Mouse (Mus musculus): ENCODE measurements around the gene 1700025G04Rik. TPM values are rescaled to one million over a fixed set of nuclear protein-coding genes. Genes with fewer than 3 reads are reported as not detected.
"Not testable (repeated sequence)": the region's sequence is repeated elsewhere in the genome, so short reads cannot be mapped to it uniquely, and the experiment has no call there.

The 1700025G04Rik gene
- polyA plus RNA-seq, 1 experiment from 2014 or later = 24.4 TPM

DNA sequence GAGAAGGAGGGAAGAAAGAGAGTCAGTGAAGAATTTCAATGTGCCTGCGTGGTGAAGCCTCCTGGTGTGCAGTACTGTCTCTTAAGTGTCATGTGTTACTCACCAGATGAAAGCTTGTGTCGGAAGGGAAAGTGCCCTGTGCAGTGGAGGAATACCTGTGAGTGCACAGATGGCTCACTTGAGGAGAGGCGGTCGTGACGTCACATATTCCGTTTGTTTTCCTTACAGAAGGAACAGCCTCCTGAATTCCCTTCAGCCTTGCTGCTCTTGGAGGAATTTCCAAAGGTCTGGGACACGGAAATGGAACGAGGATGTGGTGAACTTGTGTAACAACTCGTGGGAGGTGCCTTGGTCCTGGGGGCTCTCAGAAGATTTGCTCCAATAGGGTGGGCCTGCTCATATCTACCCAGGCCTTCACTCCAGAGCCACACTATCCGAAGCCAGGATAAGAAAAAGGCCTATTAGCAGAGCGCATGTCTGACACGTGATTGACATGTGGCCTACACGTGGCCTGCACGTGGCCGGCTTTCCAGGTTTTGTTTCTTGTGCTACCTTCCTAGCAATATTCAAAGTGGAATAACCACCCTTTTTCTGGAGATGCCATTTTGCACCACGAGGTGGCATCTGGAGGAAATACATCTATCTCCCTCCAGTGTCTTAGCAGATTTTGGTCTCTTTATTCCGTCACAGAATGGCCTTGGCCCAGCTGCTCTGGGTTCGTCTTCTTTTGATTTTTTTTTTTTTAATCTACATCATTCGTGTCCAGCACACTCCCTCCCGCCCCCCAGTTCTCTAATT lies 238.7 kb downstream of the 1700025G04Rik start:
- no peaks in the 10 kb centered on the region for H3K36me3 ChIP-seq (ENCODE audit: control insufficient read depth, insufficient read depth, low read length)
- no peaks in the 10 kb centered on the region for H3K27me3 ChIP-seq (ENCODE audit: control insufficient read depth, insufficient read depth, low read length)
- no peak for ATAC-seq (ENCODE audit: low FRiP score, low TSS enrichment)
- WGBS = 85% methylated on average over 20 of the region's 20 CpGs
- no peak overlapping the region for H3K9ac ChIP-seq (ENCODE audit: low read depth, low read length)
- no peak overlapping the region for H3K4me3 ChIP-seq (ENCODE audit: low read length)
- H3K4me2 ChIP-seq (replicated peaks; ENCODE audit: low read depth, low read length) = no peak overlapping the region
- H3K27ac ChIP-seq (ENCODE audit: low read depth, low read length) = no peak overlapping the region
- no peaks in the 10 kb centered on the region for H3K4me1 ChIP-seq (ENCODE audit: control insufficient read depth, insufficient read depth, low read length)
- no peaks in the 10 kb centered on the region for H3K9me3 ChIP-seq (ENCODE audit: control insufficient read depth, low read length)

GRCm38 (mm10) chr1:151849993-151850608 lies 239.8 kb downstream of the 1700025G04Rik start:
- Histone ChIP-seq H3K36me3 (ENCODE audit: control insufficient read depth, insufficient read depth, low read length) (no peaks in the 10 kb centered on the region), H3K27ac (ENCODE audit: low read depth, low read length) (no peak overlapping the region), H3K9me3 (ENCODE audit: control insufficient read depth, low read length) (no peaks in the 10 kb centered on the region), H3K9ac (ENCODE audit: low read depth, low read length) (no peak overlapping the region), H3K4me1 (ENCODE audit: control insufficient read depth, insufficient read depth, low read length) (no peaks in the 10 kb centered on the region), H3K4me3 (ENCODE audit: low read length) (no peak overlapping the region), H3K27me3 (ENCODE audit: control insufficient read depth, insufficient read depth, low read length) (no peaks in the 10 kb centered on the region), H3K4me2 (replicated peaks; ENCODE audit: low read depth, low read length) (no peak overlapping the region)
- WGBS = 85% methylated on average over 16 of the region's 16 CpGs
- no peak for ATAC-seq (ENCODE audit: low FRiP score, low TSS enrichment)

GRCm38 (mm10) chr1:151848286-151848685 lies 241.6 kb downstream of the 1700025G04Rik start:
- 92% methylated on average over 2 of the region's 2 CpGs for WGBS
- no peaks in the 10 kb centered on the region for H3K9me3 ChIP-seq (ENCODE audit: control insufficient read depth, low read length)
- no peaks in the 10 kb centered on the region for H3K36me3 ChIP-seq (ENCODE audit: control insufficient read depth, insufficient read depth, low read length)

GRCm38 (mm10) chr1:151845926-151846782 lies 243.8 kb downstream of the 1700025G04Rik start:
- Histone ChIP-seq H3K36me3 (ENCODE audit: control insufficient read depth, insufficient read depth, low read length) (no peaks in the 10 kb centered on the region), H3K4me1 (ENCODE audit: control insufficient read depth, insufficient read depth, low read length) (no peaks in the 10 kb centered on the region), H3K4me2 (replicated peaks; ENCODE audit: low read depth, low read length) (no peak overlapping the region), H3K4me3 (ENCODE audit: low read length) (no peak overlapping the region), H3K27ac (ENCODE audit: low read depth, low read length) (no peak overlapping the region), H3K27me3 (ENCODE audit: control insufficient read depth, insufficient read depth, low read length) (no peaks in the 10 kb centered on the region), H3K9ac (ENCODE audit: low read depth, low read length) (no peak overlapping the region), H3K9me3 (ENCODE audit: control insufficient read depth, low read length) (no peaks in the 10 kb centered on the region)
- no peak for ATAC-seq (ENCODE audit: low FRiP score, low TSS enrichment)
- WGBS = 62% methylated on average over 19 of the region's 19 CpGs

More at GRCm38 (mm10) chr1:151848286-151848685, 241.6 kb downstream of the 1700025G04Rik start:
- H3K4me1 ChIP-seq (ENCODE audit: control insufficient read depth, insufficient read depth, low read length) = no peaks in the 10 kb centered on the region
- no peaks in the 10 kb centered on the region for H3K27me3 ChIP-seq (ENCODE audit: control insufficient read depth, insufficient read depth, low read length)
- no peak overlapping the region for H3K4me3 ChIP-seq (ENCODE audit: low read length)
- ATAC-seq (ENCODE audit: low FRiP score, low TSS enrichment) = no peak
- no peak overlapping the region for H3K4me2 ChIP-seq (replicated peaks; ENCODE audit: low read depth, low read length)
- H3K9ac ChIP-seq (ENCODE audit: low read depth, low read length) = no peak overlapping the region
- H3K27ac ChIP-seq (ENCODE audit: low read depth, low read length) = no peak overlapping the region

DNA sequence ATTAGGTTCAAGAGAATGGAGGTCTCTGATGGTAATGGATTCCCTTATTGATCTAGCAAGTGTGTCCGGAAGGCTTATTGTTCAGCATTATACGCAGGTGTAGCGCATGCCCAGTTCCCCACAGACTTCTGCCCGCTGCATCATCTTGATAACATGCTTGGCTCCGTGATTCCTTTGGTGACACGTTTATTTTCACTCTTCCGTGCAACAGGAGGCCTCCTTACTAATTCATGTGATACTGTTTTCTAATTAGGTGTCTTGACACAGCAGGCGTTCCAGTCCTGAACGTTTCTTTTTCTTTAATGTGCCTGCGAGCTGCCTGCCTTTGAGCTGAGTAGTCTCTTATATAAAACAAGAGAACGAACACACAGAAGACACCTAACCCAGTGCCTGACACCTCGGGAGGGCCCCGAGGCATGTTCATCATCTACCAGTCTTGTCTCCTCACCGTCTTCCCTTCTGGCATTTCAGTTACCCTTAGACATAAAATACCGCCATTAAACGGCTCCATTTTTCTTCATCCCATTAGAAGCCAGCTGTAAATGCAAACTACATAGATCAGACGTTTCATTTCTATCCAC lies 244.6 kb downstream of the 1700025G04Rik start:
- Histone ChIP-seq H3K4me2 (replicated peaks; ENCODE audit: low read depth, low read length) (no peak overlapping the region), H3K27me3 (ENCODE audit: control insufficient read depth, insufficient read depth, low read length) (no peaks in the 10 kb centered on the region)
- WGBS = 75% methylated on average over 17 of the region's 17 CpGs

GRCm38 (mm10) chr1:151840345-151840744 lies 249.6 kb downstream of the 1700025G04Rik start:
- not testable (repeated sequence) for ATAC-seq (ENCODE audit: low FRiP score, low TSS enrichment); H3K36me3 ChIP-seq (ENCODE audit: control insufficient read depth, insufficient read depth, low read length); H3K4me1 ChIP-seq (ENCODE audit: control insufficient read depth, insufficient read depth, low read length); H3K4me3 ChIP-seq (ENCODE audit: low read length); H3K4me2 ChIP-seq (replicated peaks; ENCODE audit: low read depth, low read length); H3K9me3 ChIP-seq (ENCODE audit: control insufficient read depth, low read length); H3K9ac ChIP-seq (ENCODE audit: low read depth, low read length); H3K27ac ChIP-seq (ENCODE audit: low read depth, low read length); H3K27me3 ChIP-seq (ENCODE audit: control insufficient read depth, insufficient read depth, low read length)
- 100% methylated on average over 1 of the region's 1 CpGs for WGBS

More for the DNA sequence above, 244.6 kb downstream of the 1700025G04Rik start:
- Histone ChIP-seq H3K27ac (ENCODE audit: low read depth, low read length) (no peak overlapping the region), H3K9ac (ENCODE audit: low read depth, low read length) (no peak overlapping the region), H3K4me1 (ENCODE audit: control insufficient read depth, insufficient read depth, low read length) (no peaks in the 10 kb centered on the region), H3K4me3 (ENCODE audit: low read length) (no peak overlapping the region), H3K9me3 (ENCODE audit: control insufficient read depth, low read length) (no peaks in the 10 kb centered on the region), H3K36me3 (ENCODE audit: control insufficient read depth, insufficient read depth, low read length) (no peaks in the 10 kb centered on the region)
- no peak for ATAC-seq (ENCODE audit: low FRiP score, low TSS enrichment)

GRCm38 (mm10) chr1:151835261-151835660 lies 254.7 kb downstream of the 1700025G04Rik start:
- 87% methylated on average over 4 of the region's 4 CpGs for WGBS
- H3K4me1 ChIP-seq (ENCODE audit: control insufficient read depth, insufficient read depth, low read length) = no peaks in the 10 kb centered on the region

GRCm38 (mm10) chr1:151831791-151832190 lies 258.1 kb downstream of the 1700025G04Rik start:
- Histone ChIP-seq H3K9ac (ENCODE audit: low read depth, low read length) (no peak overlapping the region), H3K9me3 (ENCODE audit: control insufficient read depth, low read length) (peaks cover 5% of the 10 kb centered on the region; the same call in 1 of the 2 replicates), H3K4me1 (ENCODE audit: control insufficient read depth, insufficient read depth, low read length) (no peaks in the 10 kb centered on the region), H3K4me3 (ENCODE audit: low read length) (no peak overlapping the region), H3K27me3 (ENCODE audit: control insufficient read depth, insufficient read depth, low read length) (no peaks in the 10 kb centered on the region), H3K27ac (ENCODE audit: low read depth, low read length) (no peak overlapping the region), H3K4me2 (replicated peaks; ENCODE audit: low read depth, low read length) (no peak overlapping the region), H3K36me3 (ENCODE audit: control insufficient read depth, insufficient read depth, low read length) (no peaks in the 10 kb centered on the region)
- ATAC-seq (ENCODE audit: low FRiP score, low TSS enrichment) = no peak
- WGBS = 83% methylated on average over 3 of the region's 3 CpGs

More at GRCm38 (mm10) chr1:151835261-151835660, 254.7 kb downstream of the 1700025G04Rik start:
- H3K36me3 ChIP-seq (ENCODE audit: control insufficient read depth, insufficient read depth, low read length) = no peaks in the 10 kb centered on the region
- no peak overlapping the region for H3K27ac ChIP-seq (ENCODE audit: low read depth, low read length)
- no peak overlapping the region for H3K9ac ChIP-seq (ENCODE audit: low read depth, low read length)
- ATAC-seq (ENCODE audit: low FRiP score, low TSS enrichment) = no peak
- H3K9me3 ChIP-seq (ENCODE audit: control insufficient read depth, low read length) = peaks cover 5% of the 10 kb centered on the region; the same call in 1 of the 2 replicates
- H3K27me3 ChIP-seq (ENCODE audit: control insufficient read depth, insufficient read depth, low read length) = no peaks in the 10 kb centered on the region
- H3K4me2 ChIP-seq (replicated peaks; ENCODE audit: low read depth, low read length) = no peak overlapping the region
- H3K4me3 ChIP-seq (ENCODE audit: low read length) = no peak overlapping the region

Data from kidney, embryonic 14.5 days (tissue).